Mouse (Mus musculus) layer of hippocampus, adult 8-10 months (tissue): ENCODE measurements around the gene Trabd2b. TPM values are rescaled to one million over a fixed set of nuclear protein-coding genes. Genes with fewer than 3 reads are reported as not detected.

Source experiments
- DNase-seq, 2 experiments: peaks; one replicate each; pipeline ENCODE4 v3.0.0; 2022; ENCODE audit warnings: low spot score in 2 of 2
- total RNA-seq, 4 experiments: library from RNA; stranded (reverse); gene quantifications; 2 replicates each; pipeline ENCODE4 v1.2.4; 2022

The Trabd2b gene
- total RNA-seq, 4 experiments from 2014 or later: 1.8 to 2.1 (median 2.1) TPM

- DNase-seq: no peak
Observed at GRCm38 (mm10) chr4:114492157-114492556, 85.6 kb downstream of the Trabd2b start.

DNA sequence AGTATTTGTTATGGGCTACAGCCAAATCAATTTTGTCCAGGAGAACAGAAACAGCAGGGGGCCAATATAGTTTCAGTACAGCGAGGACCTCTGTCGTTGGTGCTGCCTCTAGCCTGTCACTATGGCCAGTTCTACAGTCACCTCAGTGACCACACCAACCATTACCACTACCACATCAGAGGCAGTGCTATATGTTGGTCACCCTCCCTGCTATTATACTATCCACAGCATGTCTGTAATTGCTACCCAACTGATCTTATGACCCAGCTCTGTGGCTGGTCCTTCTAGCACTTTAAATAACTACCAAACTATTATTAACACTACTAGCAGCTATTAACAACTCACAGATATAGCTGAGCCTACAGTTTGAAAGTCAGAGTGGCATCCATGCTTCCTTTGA lies 87.5 kb downstream of the Trabd2b start:
- no peak for DNase-seq

DNA sequence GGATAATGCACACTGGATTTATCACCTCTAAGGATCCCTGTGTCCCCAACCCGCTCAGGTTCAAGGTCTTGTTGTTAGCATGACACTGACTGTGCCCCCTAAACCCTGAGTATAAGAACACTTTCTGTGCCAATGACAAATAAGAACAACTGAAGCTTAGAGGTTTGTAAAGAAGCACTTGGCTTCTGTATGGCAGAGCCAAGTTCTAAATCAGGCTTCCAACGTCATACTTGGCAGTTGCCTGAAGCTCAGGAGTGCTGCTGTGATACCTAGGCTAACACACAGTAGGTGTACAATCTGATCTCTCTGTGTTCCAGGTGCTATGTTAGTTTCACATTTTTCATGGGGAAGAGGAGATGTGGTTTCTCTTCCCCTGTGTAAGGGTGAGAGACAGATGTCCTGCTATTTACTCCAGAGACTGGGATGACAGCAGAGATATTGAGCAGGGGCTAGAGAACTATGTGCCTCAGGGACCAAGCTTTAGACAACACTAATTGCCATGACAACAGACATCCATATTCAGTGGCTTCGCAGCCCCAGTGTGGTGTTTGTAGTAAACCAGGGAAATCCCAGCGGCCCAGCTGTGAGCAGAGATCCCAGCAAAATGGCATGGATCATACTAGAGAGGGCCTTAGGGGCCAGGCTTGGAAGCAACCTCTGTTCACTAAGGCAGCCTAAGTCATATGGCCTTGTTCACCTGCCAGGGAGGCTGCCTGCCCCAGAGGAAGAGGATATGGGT lies 89.3 kb downstream of the Trabd2b start:
- no peak for DNase-seq

- DNase-seq: no peak
Observed at GRCm38 (mm10) chr4:114499650-114500049, 93.1 kb downstream of the Trabd2b start.

GRCm38 (mm10) chr4:114500317-114500716 lies 93.8 kb downstream of the Trabd2b start:
- no peak for DNase-seq

- no peak for DNase-seq
Observed at GRCm38 (mm10) chr4:114501048-114501447, 94.5 kb downstream of the Trabd2b start.

DNA sequence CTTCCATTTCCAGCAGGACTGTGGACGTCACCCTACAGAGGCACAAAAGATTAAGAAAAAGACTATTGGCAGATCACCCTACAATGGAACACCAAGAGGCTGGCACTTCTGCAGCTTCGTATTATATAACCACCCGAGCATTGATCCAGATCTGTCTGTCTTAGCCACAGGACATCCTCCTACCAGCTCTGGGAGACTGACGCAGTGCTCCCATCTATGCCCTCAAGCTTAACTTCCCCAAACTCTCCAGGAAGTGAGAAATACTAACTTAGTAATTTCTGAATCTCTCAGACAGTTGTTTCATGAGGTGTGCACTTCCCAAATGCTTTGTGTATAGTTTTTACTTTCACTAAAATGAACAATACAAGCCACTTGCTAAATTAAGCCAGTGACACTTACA lies 95.1 kb downstream of the Trabd2b start:
- no peak for DNase-seq

GRCm38 (mm10) chr4:114504227-114505041 lies 97.9 kb downstream of the Trabd2b start:
- no peak for DNase-seq

DNA sequence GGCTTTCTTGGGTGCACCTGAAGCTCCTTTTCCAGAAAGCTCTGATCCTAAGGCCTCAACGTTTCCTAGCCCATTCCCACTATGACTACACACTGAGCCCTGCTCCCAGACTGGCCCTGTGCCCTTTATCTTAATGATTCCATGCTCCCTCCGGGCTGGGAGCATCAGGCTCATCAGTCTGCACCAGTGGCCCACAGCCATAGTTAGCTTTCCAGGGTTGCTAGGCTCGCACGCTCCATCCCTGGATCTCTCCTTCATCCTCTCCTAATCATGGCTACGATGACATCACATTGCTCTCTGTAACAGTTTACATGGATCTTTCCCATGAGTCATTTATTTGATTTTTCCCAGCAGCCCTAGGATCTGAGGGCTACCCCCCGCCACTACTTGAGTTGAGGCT lies 103.1 kb downstream of the Trabd2b start:
- DNase-seq: no peak

- no peak for DNase-seq
Observed at GRCm38 (mm10) chr4:114511649-114512048, 105.1 kb downstream of the Trabd2b start.

GRCm38 (mm10) chr4:114513149-114513548 lies 106.6 kb downstream of the Trabd2b start:
- peak in 1 of 2 experiments; percentile 35 for DNase-seq

DNA sequence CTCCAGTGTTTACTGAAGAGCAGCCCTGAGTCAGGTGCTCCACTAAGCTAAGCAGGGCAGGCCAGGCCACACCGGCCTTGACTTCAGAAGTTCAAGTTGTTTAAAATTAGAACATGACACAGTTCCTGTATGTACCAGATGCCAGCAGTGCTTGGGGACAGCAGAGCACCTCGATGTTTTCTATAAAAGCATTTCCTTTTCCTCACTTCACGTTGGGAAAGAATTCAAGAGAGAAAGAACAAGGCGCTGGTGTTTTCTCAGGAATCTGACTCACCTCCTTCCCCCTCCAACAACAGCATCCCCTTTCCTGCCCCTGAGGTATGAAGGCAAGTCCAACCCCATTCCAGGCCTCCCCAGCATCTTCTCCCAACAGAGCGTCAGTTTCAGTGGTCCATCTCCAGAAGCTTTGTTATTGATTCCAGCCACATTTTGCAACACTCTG lies 108.8 kb downstream of the Trabd2b start:
- no peak for DNase-seq

DNA sequence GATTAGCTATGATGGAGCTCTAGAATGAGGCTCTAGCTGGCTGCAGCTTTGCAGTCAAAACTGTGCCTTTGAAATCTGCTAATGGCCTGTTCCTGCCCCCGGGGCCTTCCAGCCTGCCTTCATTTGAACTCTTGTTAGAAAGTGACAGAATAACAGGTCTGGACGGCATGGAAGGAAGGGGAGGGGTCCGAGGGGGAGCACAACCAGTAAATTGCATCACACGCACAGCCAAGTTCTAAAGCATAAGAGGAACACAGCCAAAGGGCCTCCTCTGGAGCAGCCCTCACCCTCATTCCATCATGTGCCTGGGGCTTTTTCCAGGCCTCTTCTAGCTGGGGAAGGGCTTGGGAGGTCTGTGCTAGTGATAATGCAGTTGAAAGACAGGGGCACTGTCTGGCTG lies 110.1 kb downstream of the Trabd2b start:
- DNase-seq: no peak

- no peak for DNase-seq
Observed at GRCm38 (mm10) chr4:114518061-114518460, 111.5 kb downstream of the Trabd2b start.

DNA sequence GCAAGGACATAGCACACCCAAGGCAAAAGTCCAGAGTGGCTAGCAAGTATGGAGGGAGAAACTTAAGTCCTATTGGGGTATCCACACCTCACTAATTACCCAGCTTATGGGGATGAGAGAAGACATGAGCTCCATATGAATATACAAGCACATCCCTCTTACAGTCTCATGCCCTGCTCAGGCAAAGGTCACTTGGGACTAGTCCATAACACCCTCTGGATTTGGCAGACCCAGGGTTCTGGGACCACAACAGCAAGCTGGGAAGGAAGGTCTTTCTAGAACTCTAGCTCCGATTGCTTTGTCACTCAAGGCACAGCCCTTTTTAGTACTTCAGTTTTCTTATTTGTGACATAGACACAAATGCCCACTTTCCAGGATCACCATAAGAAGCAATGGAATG lies 112.0 kb downstream of the Trabd2b start:
- no peak for DNase-seq

DNA sequence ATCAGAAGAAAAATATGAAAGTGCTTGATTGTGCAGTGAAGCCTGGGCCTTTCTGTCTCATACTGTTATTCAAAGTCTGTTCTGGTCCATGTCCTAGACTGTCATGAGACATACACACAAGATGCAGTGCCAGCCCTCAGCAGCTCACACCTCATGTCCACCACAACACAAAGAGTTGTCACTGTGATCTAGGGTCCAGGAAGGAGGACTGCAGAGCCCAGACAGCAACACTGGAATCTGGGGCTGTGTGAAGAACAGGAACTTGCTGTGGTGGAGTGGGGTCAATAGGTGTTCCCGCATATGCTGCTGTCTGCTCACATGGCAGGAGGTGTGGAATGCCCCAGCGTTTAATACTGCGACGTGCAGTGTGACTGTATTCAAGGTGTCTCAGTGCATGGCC lies 112.8 kb downstream of the Trabd2b start:
- DNase-seq: no peak

- no peak for DNase-seq
Observed at GRCm38 (mm10) chr4:114519966-114520365, 113.4 kb downstream of the Trabd2b start.

DNA sequence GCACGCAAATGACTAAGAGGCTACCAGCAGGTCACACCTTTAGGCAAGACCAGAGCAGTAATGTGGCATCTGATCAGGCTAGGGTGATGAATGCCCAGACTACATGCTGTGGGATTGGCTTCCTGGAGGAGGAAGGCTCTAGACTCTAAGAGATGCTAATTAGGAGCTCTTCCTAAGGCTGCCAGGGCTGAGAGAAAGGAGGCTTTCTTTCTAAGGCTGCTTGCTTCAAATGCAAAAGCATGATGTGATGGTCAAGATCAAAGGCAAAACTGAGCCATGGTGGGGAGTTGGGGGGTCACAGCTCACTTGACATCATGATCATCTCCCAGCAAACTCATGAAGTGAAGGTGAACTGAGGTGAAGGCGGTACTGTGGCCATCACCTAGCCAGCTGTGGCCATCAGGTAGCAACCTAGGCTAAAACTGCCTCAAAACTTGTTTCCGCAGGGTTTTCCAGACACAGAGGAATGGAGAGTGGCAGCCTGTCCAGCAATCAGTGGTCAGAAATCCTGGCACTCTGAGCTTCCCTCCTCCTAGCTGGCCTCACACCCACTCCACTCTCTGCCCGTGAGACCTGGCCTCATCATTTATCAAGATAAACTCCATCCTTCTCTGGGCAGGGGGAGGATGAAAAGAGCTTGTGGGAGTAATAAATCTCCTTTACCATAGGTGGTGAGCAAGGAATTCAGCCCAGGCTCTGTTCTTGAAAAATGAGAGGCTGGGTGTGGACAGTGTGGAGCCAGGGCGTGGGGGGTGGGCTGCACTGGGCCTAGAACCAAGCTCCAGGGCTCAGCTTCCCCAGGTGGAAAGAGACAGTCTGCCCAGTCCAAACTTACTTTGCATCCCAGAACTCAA lies 117.0 kb downstream of the Trabd2b start:
- DNase-seq: no peak

GRCm38 (mm10) chr4:114531591-114531990 lies 125.1 kb downstream of the Trabd2b start:
- DNase-seq: no peak

- no peak for DNase-seq
Observed at GRCm38 (mm10) chr4:114533894-114534754, 127.6 kb downstream of the Trabd2b start.
